Mouse (Mus musculus) heart, adult 2 months (tissue): ENCODE results near the gene Vpreb3. TPM values are rescaled to one million over a fixed set of nuclear protein-coding genes. Genes with fewer than 3 reads are reported as not detected.

Source experiments
- DNase-seq, 2 experiments: peaks; one replicate each; pipeline ENCODE4 v3.0.0; 2021
- H3K27ac ChIP-seq: fragments of 200-600 bp; 2 replicates; pipeline ENCODE4 v1.8.1; 2022
- H3K27me3 ChIP-seq: fragments of 200-500 bp; 2 replicates; pipeline ENCODE4 v1.6.1; 2012; ENCODE audit warnings: mild to moderate bottlenecking, low read length, inconsistent platforms, mixed read lengths; ENCODE audit not compliant: control insufficient read depth, insufficient read depth
- H3K36me3 ChIP-seq: fragments of 200-500 bp; 2 replicates; pipeline ENCODE4 v1.6.1; 2012; ENCODE audit warnings: low read length, inconsistent platforms; ENCODE audit not compliant: control insufficient read depth, insufficient read depth
- H3K4me1 ChIP-seq: fragments of 200-500 bp; 2 replicates; pipeline ENCODE4 v1.6.1; 2011; ENCODE audit warnings: low read length; ENCODE audit not compliant: control insufficient read depth, insufficient read depth
- H3K4me3 ChIP-seq: fragments of 200-600 bp; 2 replicates; pipeline ENCODE4 v1.8.1; 2022
- H3K79me2 ChIP-seq: fragments of 200-500 bp; replicated peaks from 2 replicates; pipeline ENCODE4 v1.6.1; 2012; ENCODE audit warnings: mild to moderate bottlenecking, inconsistent platforms, low read length, moderate library complexity, mixed read lengths; ENCODE audit not compliant: control insufficient read depth, insufficient read depth
- H3K9ac ChIP-seq: fragments of 200-500 bp; 2 replicates; pipeline ENCODE4 v1.6.1; 2012; ENCODE audit warnings: low read depth, mild to moderate bottlenecking, control low read depth, inconsistent platforms, low read length, mixed read lengths
- CTCF ChIP-seq: fragments of 200-600 bp; IDR thresholded peaks from 2 replicates; pipeline ENCODE4 v1.8.1; 2022; ENCODE audit warnings: antibody characterized with exemption, mild to moderate bottlenecking, moderate library complexity
- EP300 ChIP-seq: fragments of 200-500 bp; IDR thresholded peaks from 2 replicates; pipeline ENCODE4 v1.6.1; 2011; ENCODE audit warnings: low read depth, low read length, control low read depth; ENCODE audit not compliant: insufficient read depth
- POLR2A ChIP-seq: fragments of 200-500 bp; IDR thresholded peaks from 2 replicates; pipeline ENCODE4 v1.6.1; 2011; ENCODE audit warnings: mild to moderate bottlenecking, low read depth, low read length, control low read depth; ENCODE audit not compliant: insufficient read depth
- WGBS: fragments of 180-500 bp; shearing (Covaris S2); methylation state at CpG from one replicate; pipeline ENCODE4 v1.1.7; 2018; 5-methylcytosine and 5-hydroxymethylcytosine counted together
- intact Hi-C: fragments of 180-260 bp; cut with DNase I; formaldehyde crosslinking; loops from one replicate; pipeline ENCODE4 v1.15.1; 2025
- long read RNA-seq: library from polyadenylated mRNA; stranded (forward); transcript quantifications from one replicate; pipeline ENCODE4 v2.0.0, GENCODE M21; 2021
- polyA plus RNA-seq: library from polyadenylated mRNA; depleted of rRNA; stranded (reverse); fragments of >200 nt; gene quantifications from 2 replicates; pipeline ENCODE4 v1.2.3, GENCODE M21; 2012; rRNA removed
- total RNA-seq, 2 experiments: library from RNA; stranded (reverse); gene quantifications; 2 replicates each; pipeline ENCODE4 v1.2.3; 2021

Vpreb3 gene
- total RNA-seq: not detected
- polyA plus RNA-seq: 1.1 and 5.9 TPM in 2 replicates
- long read RNA-seq: 0 reads

- intact Hi-C loops: no loop called here
- peak in 1 of 2 experiments; percentile 10 for DNase-seq
- WGBS: 78% methylated on average over 15 of the region's 15 CpGs
- H3K9ac ChIP-seq: no peak within 1 kb of the TSS
- TF ChIP-seq EP300 (no peak), CTCF (no peak), POLR2A (no peak)
- H3K4me1 ChIP-seq: peaks cover 4% of the 10 kb centered on the region
- H3K79me2 ChIP-seq: no peaks in the 10 kb centered on the region
- no peak within 1 kb of the TSS for H3K4me3 ChIP-seq
- H3K27me3 ChIP-seq: no peaks in the 10 kb centered on the region
- H3K36me3 ChIP-seq: no peaks in the 10 kb centered on the region
- H3K27ac ChIP-seq: peak within 1 kb of the TSS; percentile 32
Measured at GRCm38 (mm10) chr10:75942736-75943477, at the start of gene Vpreb3. Gene Vpreb3 (plus strand): TSS chr10:75943057.

DNA sequence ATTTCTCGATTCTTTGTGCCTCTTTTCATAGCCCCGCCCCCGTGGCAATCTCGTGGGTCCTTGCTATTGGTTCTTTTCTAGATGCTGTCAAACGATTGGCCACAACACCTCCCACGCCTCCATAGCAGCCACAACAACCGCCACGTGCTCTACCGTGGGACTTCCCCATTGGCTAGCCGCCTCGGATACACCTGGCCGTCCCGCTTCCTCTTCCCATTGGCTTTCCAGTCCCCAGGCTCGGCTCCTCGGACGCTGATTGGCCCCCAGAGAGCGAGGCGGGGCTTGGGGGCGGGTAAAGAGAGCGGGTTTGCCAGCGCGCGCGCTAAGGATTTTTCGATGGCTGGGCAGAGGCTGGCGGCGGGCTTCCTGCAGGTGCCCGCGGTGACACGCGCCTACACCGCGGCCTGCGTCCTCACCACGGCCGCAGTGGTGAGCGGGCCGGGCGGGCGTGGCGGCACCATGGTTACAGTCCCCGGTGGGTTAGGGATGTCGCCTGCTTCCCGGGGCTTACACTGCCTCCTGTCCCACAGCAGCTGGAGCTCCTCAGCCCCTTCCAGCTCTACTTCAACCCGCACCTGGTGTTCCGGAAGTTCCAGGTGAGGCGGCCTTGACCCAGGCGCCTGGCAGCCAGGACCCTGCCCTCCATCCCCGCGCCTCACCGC is 49.6 kb upstream of the Vpreb3 start, which contains the start of gene Derl3:
TSS of gene Derl3 (plus strand) at position 325 of the 662 bp plus-strand sequence.
- 6% methylated on average over 51 of the region's 51 CpGs for WGBS
- no peaks in the 10 kb centered on the region for H3K36me3 ChIP-seq
- H3K27ac ChIP-seq: no peak within 1 kb of the TSS
- intact Hi-C loops: loop anchor here (10.0 kb wide), 1 partner anchor 142 kb away; the partner anchor contains the start of gene Zfp280b
- TF ChIP-seq CTCF (no peak), EP300 (no peak)
- H3K27me3 ChIP-seq: no peaks in the 10 kb centered on the region
- H3K4me3 ChIP-seq: peak within 1 kb of the TSS; percentile 48
- H3K4me1 ChIP-seq: peaks cover 8% of the 10 kb centered on the region
- no peaks in the 10 kb centered on the region for H3K79me2 ChIP-seq
- peak; percentile 85 to 91 for DNase-seq
- H3K9ac ChIP-seq: peak within 1 kb of the TSS; percentile 46; the same call in 1 of the 2 replicates

GRCm38 (mm10) chr10:75894601-75895000 is 48.3 kb upstream of the Vpreb3 start:
- peaks cover 6% of the 10 kb centered on the region; the same call in 1 of the 2 replicates for H3K36me3 ChIP-seq
- DNase-seq: no peak
- H3K27ac ChIP-seq: no peak overlapping the region
- no peak overlapping the region for H3K4me3 ChIP-seq
- TF ChIP-seq EP300 (no peak), POLR2A (no peak)
- no peaks in the 10 kb centered on the region for H3K79me2 ChIP-seq
- H3K27me3 ChIP-seq: no peaks in the 10 kb centered on the region
- 76% methylated on average over 6 of the region's 6 CpGs for WGBS
- H3K9ac ChIP-seq: no peak overlapping the region
- intact Hi-C loops: loop anchor here (10.0 kb wide), 1 partner anchor 140 kb away; the partner anchor contains the start of gene Zfp280b
- peaks cover 15% of the 10 kb centered on the region for H3K4me1 ChIP-seq

- peaks cover 15% of the 10 kb centered on the region for H3K4me1 ChIP-seq
- H3K36me3 ChIP-seq: peaks cover 9% of the 10 kb centered on the region
- no peaks in the 10 kb centered on the region for H3K79me2 ChIP-seq
- no peak for TF ChIP-seq CTCF
- no peak for TF ChIP-seq POLR2A
- H3K4me3 ChIP-seq: no peak overlapping the region
- no peak for DNase-seq
- 97% methylated on average over 5 of the region's 5 CpGs for WGBS
- intact Hi-C loops: loop anchor here (10.0 kb wide), 1 partner anchor 139 kb away; the partner anchor contains the start of gene Zfp280b
- H3K27ac ChIP-seq: no peak overlapping the region
- no peak overlapping the region for H3K9ac ChIP-seq
- no peaks in the 10 kb centered on the region for H3K27me3 ChIP-seq
Measured at GRCm38 (mm10) chr10:75895730-75896129, 47.1 kb upstream of the Vpreb3 start.

DNA sequence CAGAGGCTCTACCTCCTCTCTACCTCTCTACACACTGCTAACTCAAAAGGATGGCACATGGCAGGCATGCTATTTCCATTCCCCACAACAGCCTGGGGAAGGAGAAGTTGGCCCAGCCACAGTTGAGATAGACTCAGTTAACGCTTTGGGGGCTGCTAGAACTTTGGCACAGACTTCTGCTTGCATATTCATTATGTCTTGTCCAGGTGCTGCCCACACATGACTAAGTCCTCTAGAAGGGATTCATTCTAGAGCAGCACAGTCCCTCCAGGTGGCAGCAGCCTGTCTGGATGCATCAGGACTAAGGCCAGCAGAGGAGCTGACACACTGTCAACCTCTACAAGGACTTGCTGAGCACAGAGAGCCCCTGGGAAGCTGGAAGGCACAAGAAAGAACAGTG is 46.6 kb upstream of the Vpreb3 start:
- Histone ChIP-seq H3K27me3 (no peaks in the 10 kb centered on the region), H3K27ac (no peak overlapping the region)
- 94% methylated on average over 1 of the region's 1 CpGs for WGBS

More for the DNA sequence above, 46.6 kb upstream of the Vpreb3 start:
- intact Hi-C loops: loop anchor here (10.0 kb wide), 1 partner anchor 139 kb away; the partner anchor contains the start of gene Zfp280b
- Histone ChIP-seq H3K4me1 (peaks cover 15% of the 10 kb centered on the region), H3K9ac (no peak overlapping the region), H3K4me3 (no peak overlapping the region), H3K79me2 (no peaks in the 10 kb centered on the region), H3K36me3 (peaks cover 9% of the 10 kb centered on the region)
- no peak for TF ChIP-seq CTCF
- no peak for TF ChIP-seq EP300
- no peak for TF ChIP-seq POLR2A
- DNase-seq: no peak
